Comparison of ENCODE assay signal across 17 mouse cellular contexts in genomic region chr15:84188887-84189530, GRCm38 (mm10). TPM values are rescaled to one million over a fixed set of nuclear protein-coding genes. Genes with fewer than 3 reads are reported as not detected.
"Had no signal": no experiment of that assay in that cellular context is flagged by ENCODE, and none has a peak within 500 bp of the region (broad histone marks: within the 10 kb centered on the region; RNA-seq: fewer than 3 reads in every experiment).

No protein-coding gene starts in this region.

- ATAC-seq: lung, postnatal 0 days; midbrain, embryonic 13.5 days; midbrain, embryonic 15.5 days had no signal

- H3K4me2 ChIP-seq: lung, embryonic 15.5 days; midbrain, embryonic 11.5 days; midbrain, embryonic 13.5 days; midbrain, embryonic 15.5 days; neural tube, embryonic 12.5 days had no signal

- H3K9me3 ChIP-seq: lung, embryonic 15.5 days; megakaryocyte, embryonic 14.5 days; midbrain, embryonic 13.5 days; midbrain, embryonic 15.5 days; neural tube, embryonic 12.5 days had no signal

- H3K36me3 ChIP-seq: lung, embryonic 15.5 days; midbrain, embryonic 13.5 days; midbrain, embryonic 15.5 days; neural tube, embryonic 12.5 days had no signal

- DNase-seq: lung, adult 2 months; lung, postnatal 14 days; right cerebral cortex, postnatal 14 days; thymus, adult 18-20 months; thymus, postnatal 14 days; thymus, postnatal 36 days had no signal

- H3K9ac ChIP-seq: lung, embryonic 15.5 days; midbrain, embryonic 13.5 days; midbrain, embryonic 15.5 days; neural tube, embryonic 12.5 days had no signal

- H3K27ac ChIP-seq: lung, embryonic 15.5 days; macrophage; midbrain, embryonic 13.5 days; midbrain, embryonic 15.5 days; neural tube, embryonic 12.5 days had no signal

- H3K27me3 ChIP-seq: lung, embryonic 15.5 days; megakaryocyte, embryonic 14.5 days; midbrain, embryonic 13.5 days; midbrain, embryonic 15.5 days; neural tube, embryonic 12.5 days had no signal

- H3K4me3 ChIP-seq: lung, embryonic 15.5 days; megakaryocyte, embryonic 14.5 days; midbrain, embryonic 13.5 days; midbrain, embryonic 15.5 days; neural tube, embryonic 12.5 days had no signal

RNA-seq across cellular contexts. Expression of gene Pnpla3, which starts 21.4 kb away (rescaled TPM):
- total RNA-seq: megakaryocyte progenitor cell, adult 5-6 weeks; monocyte, adult 5-6 weeks; neutrophil, adult 5-6 weeks had no signal
- polyA plus RNA-seq: macrophage had no signal
